Comparison of ENCODE assay signal across 8 mouse cellular contexts in the genomic region with DNA sequence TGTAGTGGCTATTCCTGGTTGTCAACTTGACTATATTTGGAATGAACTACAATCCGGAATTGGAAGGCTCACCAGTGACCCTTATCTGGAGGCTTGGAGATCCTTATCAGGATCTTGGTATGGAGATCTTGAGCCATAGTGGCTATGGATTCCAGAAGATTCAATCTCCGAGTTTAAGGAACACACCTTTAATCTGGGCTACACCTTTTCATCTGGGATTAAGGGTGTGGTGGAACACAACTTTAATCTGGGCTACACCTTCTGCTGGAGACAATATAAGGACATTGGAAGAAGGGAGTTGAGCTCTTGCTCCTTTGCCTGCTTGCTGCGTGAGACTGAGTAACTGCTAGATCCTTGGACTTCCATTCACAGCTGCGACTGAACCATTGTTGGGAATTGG. TPM values are rescaled to one million over a fixed set of nuclear protein-coding genes. Genes with fewer than 3 reads are reported as not detected.
A peak's percentile ranks its signal among the peaks of the same experiment; 100 is the strongest.
DNase-seq lines count a peak whose midpoint lies in the region; ATAC-seq and TF ChIP-seq lines count a peak whose summit lies in the region.
"Not testable (repeated sequence)": the region's sequence is repeated elsewhere in the genome, so short reads cannot be mapped to it uniquely, and the experiment has no call there.

A gene (plus strand): TSS at position 301 of the 400 bp plus-strand sequence.

- H3K9me3 ChIP-seq in MEL (replicated peaks; ENCODE audit: insufficient read depth, low read length); embryonic facial prominence, embryonic 12.5 days; kidney, embryonic 16.5 days (ENCODE audit: low read length); limb, embryonic 12.5 days; stomach, embryonic 14.5 days (ENCODE audit: control insufficient read depth, low read depth, low read length): not testable (repeated sequence)

- H3K79me2 ChIP-seq in MEL (ENCODE audit: control insufficient read depth, insufficient read depth, low read length, poor library complexity): not testable (repeated sequence)

- H3K27me3 ChIP-seq in MEL (ENCODE audit: control insufficient read depth in 1 of 2, insufficient read depth in 2 of 2, low read length in 2 of 2); embryonic facial prominence, embryonic 12.5 days; kidney, embryonic 16.5 days (ENCODE audit: insufficient read depth, low read length); limb, embryonic 12.5 days; stomach, embryonic 14.5 days (ENCODE audit: control insufficient read depth, insufficient read depth, low read length): not testable (repeated sequence)

- not testable (repeated sequence) for TF ChIP-seq RAD21 in MEL (IDR thresholded peaks at IDR 0.05; ENCODE audit: low read depth, low read length)

- 78% methylated on average over 4 of the region's 4 CpGs for WGBS in embryonic facial prominence, embryonic 12.5 days
- 60% methylated on average over 3 of the region's 4 CpGs for WGBS in kidney, embryonic 16.5 days
- WGBS in limb, embryonic 12.5 days: 87% methylated on average over 4 of the region's 4 CpGs
- WGBS in stomach, embryonic 14.5 days: 88% methylated on average over 3 of the region's 4 CpGs

- not testable (repeated sequence) for H3K9ac ChIP-seq in MEL (ENCODE audit: control insufficient read depth, low read depth, low read length, poor library complexity, severe bottlenecking); embryonic facial prominence, embryonic 12.5 days; stomach, embryonic 14.5 days (replicated peaks; ENCODE audit: low read depth, low read length)
- peak within 1 kb of the TSS; percentile 79; the same call in 1 of the 2 replicates for H3K9ac ChIP-seq in kidney, embryonic 16.5 days (replicated peaks; ENCODE audit: low read length)
- 0 out of 2 replicates have a peak within 1 kb of the TSS, but pooled peaks have one; percentile 83 for H3K9ac ChIP-seq in limb, embryonic 12.5 days (replicated peaks)

- H3K27ac ChIP-seq in MEL (ENCODE audit: control insufficient read depth, low read depth, low read length): peak within 1 kb of the TSS; percentile 26; the same call in 1 of the 2 replicates
- not testable (repeated sequence) for H3K27ac ChIP-seq in embryonic facial prominence, embryonic 12.5 days; kidney, embryonic 16.5 days (ENCODE audit: low read length); limb, embryonic 12.5 days; stomach, embryonic 14.5 days (ENCODE audit: low read length)

- H3K4me1 ChIP-seq in MEL (ENCODE audit: control insufficient read depth in 1 of 2, insufficient read depth in 2 of 2, low read length in 2 of 2); embryonic facial prominence, embryonic 12.5 days; limb, embryonic 12.5 days (replicated peaks); stomach, embryonic 14.5 days (ENCODE audit: control insufficient read depth, insufficient read depth, low read length): not testable (repeated sequence)
- peaks cover 11% of the 10 kb centered on the region for H3K4me1 ChIP-seq in kidney, embryonic 16.5 days (ENCODE audit: insufficient read depth, low read length)

- intact Hi-C loops in heart, postnatal 25 days (cut with DNase I): not testable (repeated sequence)

- not testable (repeated sequence) for TF ChIP-seq EP300 in MEL (IDR thresholded peaks at IDR 0.05; ENCODE audit: low read depth in 1 of 2, low read length in 2 of 2)

- H3K36me3 ChIP-seq in MEL (ENCODE audit: control insufficient read depth in 1 of 2, insufficient read depth in 2 of 2, low read length in 2 of 2); embryonic facial prominence, embryonic 12.5 days; kidney, embryonic 16.5 days (ENCODE audit: insufficient read depth, low read length); stomach, embryonic 14.5 days (ENCODE audit: control insufficient read depth, insufficient read depth, low read length): not testable (repeated sequence)
- peaks cover 13% of the 10 kb centered on the region for H3K36me3 ChIP-seq in limb, embryonic 12.5 days

- not testable (repeated sequence) for ATAC-seq in embryonic facial prominence, embryonic 12.5 days (ENCODE audit: insufficient number of reproducible peaks, insufficient read depth, low FRiP score, low TSS enrichment); kidney, embryonic 16.5 days (ENCODE audit: low FRiP score, low TSS enrichment); limb, embryonic 12.5 days (ENCODE audit: insufficient number of reproducible peaks, insufficient read depth, low FRiP score, low TSS enrichment, low read depth); megakaryocyte progenitor cell, adult 5-6 weeks (replicated peaks; ENCODE audit: poor library complexity); stomach, embryonic 14.5 days (ENCODE audit: insufficient number of reproducible peaks, insufficient read depth, low FRiP score, low read depth)

- not testable (repeated sequence) for TF ChIP-seq POLR2A in MEL (IDR thresholded peaks at IDR 0.05; ENCODE audit: control insufficient read depth in 1 of 2, insufficient read depth in 1 of 2, low read depth in 1 of 2, low read length in 2 of 2, poor library complexity in 1 of 2)

- not testable (repeated sequence) for DNase-seq in MEL (ENCODE audit: low read depth, low spot score); gastrocnemius, postnatal 10 days; heart, postnatal 25 days (ENCODE audit: low spot score)

- peak within 1 kb of the TSS; percentile 58 to 77; a peak in 3 of 4 replicates for H3K4me3 ChIP-seq in MEL (ENCODE audit: control insufficient read depth in 1 of 2, insufficient read depth in 1 of 2, low read depth in 2 of 2, low read length in 2 of 2)
- H3K4me3 ChIP-seq in embryonic facial prominence, embryonic 12.5 days; kidney, embryonic 16.5 days (ENCODE audit: low read length); limb, embryonic 12.5 days (replicated peaks); stomach, embryonic 14.5 days (ENCODE audit: low read depth, low read length): not testable (repeated sequence)

- TF ChIP-seq CTCF in MEL (IDR thresholded peaks at IDR 0.05 in 2 of 3, conservative IDR thresholded peaks at IDR 0.05 in 1 of 3; ENCODE audit: control insufficient read depth in 1 of 3, insufficient read depth in 1 of 3, low read depth in 2 of 3, low read length in 3 of 3, poor library complexity in 1 of 3, severe bottlenecking in 1 of 3): not testable (repeated sequence)

- not testable (repeated sequence) for H3K4me2 ChIP-seq in embryonic facial prominence, embryonic 12.5 days (replicated peaks); limb, embryonic 12.5 days; stomach, embryonic 14.5 days (replicated peaks; ENCODE audit: low read depth, low read length)
- H3K4me2 ChIP-seq in kidney, embryonic 16.5 days (replicated peaks; ENCODE audit: low read depth, low read length): peak within 1 kb of the TSS; percentile 93

RNA-seq across cellular contexts. Expression of the gene that starts here (rescaled TPM):
- total RNA-seq in MEL (2012; rRNA removed): 217 and 219 TPM in 2 replicates
- polyA plus RNA-seq in MEL (2012; ENCODE audit: insufficient read depth in 1 of 2, insufficient read length in 2 of 2, low read depth in 1 of 2, low replicate concordance in 2 of 2, missing spikeins in 1 of 2): 100 to 1,000 TPM in 1 of 2 experiments, not detected in 1; 227 TPM
- polyA plus RNA-seq in embryonic facial prominence, embryonic 12.5 days (2016; fragmentation: Nextera tagmentation; extraction: Ambion mirVana): 348 and 358 TPM in 2 replicates
- 10 to 100 TPM; 93.1 to 94.1 TPM for total RNA-seq in gastrocnemius, postnatal 10 days (2021)
- 10 to 100 TPM; 59.9 to 60.7 TPM for total RNA-seq in heart, postnatal 25 days (2021)
- 286 and 293 TPM in 2 replicates for polyA plus RNA-seq in kidney, embryonic 16.5 days (2015; fragmentation: Nextera tagmentation; extraction: Ambion mirVana)
- polyA plus RNA-seq in limb, embryonic 12.5 days (2016; fragmentation: Nextera tagmentation; extraction: Ambion mirVana): 364 and 379 TPM in 2 replicates
- total RNA-seq in megakaryocyte progenitor cell, adult 5-6 weeks (2015): 147 and 154 TPM in 2 replicates
- 128 and 132 TPM in 2 replicates for total RNA-seq in megakaryocyte progenitor cell, adult 5-6 weeks (2017)
- polyA plus RNA-seq in stomach, embryonic 14.5 days (2014; fragmentation: Nextera tagmentation; extraction: Ambion mirVana): 309 and 325 TPM in 2 replicates
